18 mouse cellular contexts compared by ENCODE assay signal in genomic region chr7:45914067-45914466, GRCm38 (mm10). TPM values are rescaled to one million over a fixed set of nuclear protein-coding genes. Genes with fewer than 3 reads are reported as not detected.
"Had no signal": no experiment of that assay in that cellular context is flagged by ENCODE, and none has a peak within 500 bp of the region (broad histone marks: within the 10 kb centered on the region; RNA-seq: fewer than 3 reads in every experiment).

No protein-coding gene starts in this region.

- ATAC-seq: intestine, postnatal 0 days; lung, postnatal 0 days; midbrain, embryonic 13.5 days had no signal

- H3K27ac ChIP-seq: left cerebral cortex, adult 2 months; liver, embryonic 14.5 days; midbrain, embryonic 13.5 days; neural tube, embryonic 12.5 days had no signal

- H3K9me3 ChIP-seq: midbrain, embryonic 13.5 days; neural tube, embryonic 12.5 days had no signal

- H3K27me3 ChIP-seq: midbrain, embryonic 13.5 days; neural tube, embryonic 12.5 days had no signal

- H3K4me3 ChIP-seq: left cerebral cortex, adult 2 months; midbrain, embryonic 13.5 days; neural tube, embryonic 12.5 days had no signal

- DNase-seq: kidney, adult 9 months; kidney, postnatal 25 days; lung, adult 18-20 months; lung, postnatal 36 days; right cerebral cortex, postnatal 4 days; spleen, adult 18-20 months; thymus, adult 18-20 months; thymus, postnatal 25 days had no signal

- H3K9ac ChIP-seq: liver, embryonic 14.5 days; neural tube, embryonic 12.5 days had no signal

- H3K4me2 ChIP-seq: midbrain, embryonic 13.5 days; neural tube, embryonic 12.5 days had no signal

RNA-seq across cellular contexts. Expression of gene Syngr4, which starts 17.6 kb away (rescaled TPM):
- total RNA-seq: layer of hippocampus, postnatal 25 days; left cerebral cortex, adult 2 months; left cerebral cortex, postnatal 25 days; monocyte, adult 5-6 weeks; neutrophil, adult 5-6 weeks had no signal

RNA-seq across cellular contexts. Expression of gene Grin2d, which starts 35.9 kb away (rescaled TPM):
- total RNA-seq: monocyte, adult 5-6 weeks; neutrophil, adult 5-6 weeks had no signal
